Mouse (Mus musculus) embryonic fibroblast, embryonic 13.5 days (primary cell): ENCODE results near the gene Fkbp3. TPM values are rescaled to one million over a fixed set of nuclear protein-coding genes. Genes with fewer than 3 reads are reported as not detected.
A peak's percentile ranks its signal among the peaks of the same experiment; 100 is the strongest.

Experiments
- H3K27ac ChIP-seq: 2 replicates; pipeline ENCODE4 v1.5.1; 2012; ENCODE audit warnings: low read length, control low read depth, inconsistent platforms; ENCODE audit not compliant: insufficient read depth
- H3K4me1 ChIP-seq: 2 replicates; pipeline ENCODE4 v1.6.1; 2011; ENCODE audit warnings: low read length; ENCODE audit not compliant: control insufficient read depth, insufficient read depth
- H3K4me3 ChIP-seq: 2 replicates; pipeline ENCODE4 v1.5.1; 2011; ENCODE audit warnings: mild to moderate bottlenecking, control low read depth, low read length; ENCODE audit not compliant: insufficient read depth
- CTCF ChIP-seq: IDR thresholded peaks from 2 replicates; pipeline ENCODE4 v1.5.1; 2011; ENCODE audit warnings: mild to moderate bottlenecking, control low read depth, low read length, moderate library complexity, borderline replicate concordance; ENCODE audit not compliant: insufficient read depth
- POLR2A ChIP-seq: IDR thresholded peaks from 2 replicates; pipeline ENCODE4 v1.6.1; 2011; ENCODE audit warnings: low read depth, mild to moderate bottlenecking, control low read depth, low read length, moderate library complexity
- polyA plus RNA-seq: library from polyadenylated mRNA; stranded (reverse); fragments of >200 nt; gene quantifications from 2 replicates; pipeline ENCODE4 v1.2.4, GENCODE M21; 2011; ENCODE audit warnings: low read depth; ENCODE audit not compliant: missing spikeins, insufficient read length

Fkbp3 gene
- polyA plus RNA-seq, 1 experiment: 187 TPM

- Histone ChIP-seq H3K27ac (peak within 1 kb of the TSS; percentile 30; the same call in 1 of the 2 replicates), H3K4me3 (peak within 1 kb of the TSS; percentile 92), H3K4me1 (no peaks in the 10 kb centered on the region)
- no peak for TF ChIP-seq CTCF
- peak; percentile 71 for TF ChIP-seq POLR2A
These were observed 1.4 kb upstream of the Fkbp3 start, which contains the start of gene Fancm for GRCm38 (mm10) chr12:65075085-65075732. Gene Fancm, plus strand, starts transcription at chr12:65075603.

GRCm38 (mm10) chr12:65074651-65075050 lies 844 bp upstream of the Fkbp3 start:
- peak overlapping the region; percentile 30; the same call in 1 of the 2 replicates for H3K27ac ChIP-seq
- peak overlapping the region; percentile 92; the same call in 1 of the 2 replicates for H3K4me3 ChIP-seq
- H3K4me1 ChIP-seq: no peaks in the 10 kb centered on the region
- TF ChIP-seq CTCF (no peak), POLR2A (no peak)

- peak overlapping the region; percentile 83 for H3K27ac ChIP-seq
- H3K4me3 ChIP-seq: peak overlapping the region; percentile 92
- TF ChIP-seq CTCF: no peak
- TF ChIP-seq POLR2A: no peak; the same call in 1 of the 2 replicates
These were observed 746 bp downstream of the Fkbp3 start for GRCm38 (mm10) chr12:65072911-65073610.

GRCm38 (mm10) chr12:65068409-65068808 lies 5.4 kb downstream of the Fkbp3 start:
- H3K27ac ChIP-seq: peak overlapping the region; percentile 66
- no peaks in the 10 kb centered on the region; the same call in 1 of the 2 replicates for H3K4me1 ChIP-seq
- no peak overlapping the region for H3K4me3 ChIP-seq
- TF ChIP-seq CTCF (no peak), POLR2A (no peak)

More at GRCm38 (mm10) chr12:65072911-65073610, 746 bp downstream of the Fkbp3 start:
- H3K4me1 ChIP-seq: no peaks in the 10 kb centered on the region; the same call in 1 of the 2 replicates

- no peaks in the 10 kb centered on the region; the same call in 1 of the 2 replicates for H3K4me1 ChIP-seq
- H3K4me3 ChIP-seq: no peak overlapping the region
- TF ChIP-seq CTCF (no peak), POLR2A (no peak)
- H3K27ac ChIP-seq: no peak overlapping the region
These were observed 7.6 kb downstream of the Fkbp3 start for GRCm38 (mm10) chr12:65066234-65066633.

- H3K4me3 ChIP-seq: no peak overlapping the region
- no peak overlapping the region for H3K27ac ChIP-seq
These were observed 8.6 kb downstream of the Fkbp3 start for GRCm38 (mm10) chr12:65065241-65065640.

GRCm38 (mm10) chr12:65061082-65061481 lies 12.7 kb downstream of the Fkbp3 start:
- Histone ChIP-seq H3K4me3 (no peak overlapping the region), H3K27ac (no peak overlapping the region), H3K4me1 (no peaks in the 10 kb centered on the region)
- TF ChIP-seq CTCF (no peak), POLR2A (no peak)

More at GRCm38 (mm10) chr12:65065241-65065640, 8.6 kb downstream of the Fkbp3 start:
- TF ChIP-seq POLR2A (no peak), CTCF (no peak)
- no peaks in the 10 kb centered on the region; the same call in 1 of the 2 replicates for H3K4me1 ChIP-seq

- no peak for TF ChIP-seq POLR2A
- no peak for TF ChIP-seq CTCF
- Histone ChIP-seq H3K27ac (no peak overlapping the region), H3K4me3 (no peak overlapping the region), H3K4me1 (no peaks in the 10 kb centered on the region)
These were observed 15.6 kb downstream of the Fkbp3 start for GRCm38 (mm10) chr12:65058203-65058602.

- H3K27ac ChIP-seq: no peak overlapping the region
- H3K4me3 ChIP-seq: no peak overlapping the region
- TF ChIP-seq CTCF: no peak
- no peak for TF ChIP-seq POLR2A
- no peaks in the 10 kb centered on the region for H3K4me1 ChIP-seq
These were observed 25.0 kb downstream of the Fkbp3 start for GRCm38 (mm10) chr12:65048799-65049198.

GRCm38 (mm10) chr12:65037546-65037937 lies 36.3 kb downstream of the Fkbp3 start:
- peaks cover 6% of the 10 kb centered on the region for H3K4me1 ChIP-seq
- H3K27ac ChIP-seq: peak overlapping the region; percentile 20; the same call in 1 of the 2 replicates
- TF ChIP-seq CTCF (no peak), POLR2A (no peak)
- H3K4me3 ChIP-seq: no peak overlapping the region

GRCm38 (mm10) chr12:65036892-65037545 lies 36.8 kb downstream of the Fkbp3 start:
- peaks cover 6% of the 10 kb centered on the region for H3K4me1 ChIP-seq
- peak overlapping the region; percentile 20; the same call in 1 of the 2 replicates for H3K27ac ChIP-seq
- TF ChIP-seq POLR2A: no peak
- TF ChIP-seq CTCF: no peak
- peak overlapping the region; percentile 98 for H3K4me3 ChIP-seq
